Comparison of ENCODE assay signal across 26 mouse cellular contexts in the genomic region with DNA sequence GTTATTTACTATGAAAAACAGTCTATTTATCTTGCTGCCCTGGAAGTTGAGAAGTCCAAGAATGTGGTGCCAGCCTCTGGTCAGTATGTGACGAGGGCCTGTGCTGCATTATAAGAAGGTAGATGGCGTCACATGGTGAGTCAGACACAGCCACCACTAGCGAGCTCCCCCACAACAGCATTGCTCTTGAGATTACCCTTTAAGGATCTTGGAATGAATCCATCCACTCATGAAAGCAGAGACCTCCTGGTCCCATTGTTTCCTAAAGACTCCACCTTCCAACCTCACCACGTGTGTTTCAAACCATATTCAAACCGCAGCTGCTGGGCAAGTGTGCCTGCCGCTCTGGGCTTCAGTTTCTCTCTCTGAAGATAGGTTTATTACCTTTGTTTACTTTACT. TPM values are rescaled to one million over a fixed set of nuclear protein-coding genes. Genes with fewer than 3 reads are reported as not detected.
A peak's percentile ranks its signal among the peaks of the same experiment; 100 is the strongest.
DNase-seq lines count a peak whose midpoint lies in the region; ATAC-seq and TF ChIP-seq lines count a peak whose summit lies in the region.
"Had no signal": no experiment of that assay in that cellular context is flagged by ENCODE, and none has a peak within 500 bp of the region (broad histone marks: within the 10 kb centered on the region; RNA-seq: fewer than 3 reads in every experiment).

No protein-coding gene starts in this region.

- no peaks in the 10 kb centered on the region for H3K27me3 ChIP-seq in intestine, embryonic 15.5 days (replicated peaks)
- H3K27me3 ChIP-seq in intestine, postnatal 0 days (replicated peaks; ENCODE audit: control insufficient read depth, insufficient read depth, low read length), result no peaks in the 10 kb centered on the region
- H3K27me3 ChIP-seq in lung, postnatal 0 days (replicated peaks; ENCODE audit: insufficient read depth, low read length), result no peaks in the 10 kb centered on the region
- no peaks in the 10 kb centered on the region for H3K27me3 ChIP-seq in stomach, postnatal 0 days (ENCODE audit: control insufficient read depth, insufficient read depth, low read length)
- H3K27me3 ChIP-seq: heart, embryonic 12.5 days; limb, embryonic 13.5 days; midbrain, embryonic 13.5 days; neural tube, embryonic 12.5 days had no signal

- no peak overlapping the region for H3K4me3 ChIP-seq in intestine, embryonic 15.5 days (replicated peaks)
- H3K4me3 ChIP-seq in intestine, postnatal 0 days (ENCODE audit: low read depth, low read length), result no peak overlapping the region
- H3K4me3 ChIP-seq in lung, postnatal 0 days (ENCODE audit: low read depth, low read length), result no peak overlapping the region
- no peak overlapping the region for H3K4me3 ChIP-seq in stomach, postnatal 0 days (ENCODE audit: low read depth, low read length)
- H3K4me3 ChIP-seq: heart, embryonic 12.5 days; limb, embryonic 13.5 days; midbrain, embryonic 13.5 days; neural tube, embryonic 12.5 days had no signal

- ATAC-seq in intestine, embryonic 15.5 days, result peak; percentile 35; the same call in 1 of the 2 replicates
- no peak for ATAC-seq in intestine, postnatal 0 days
- peak; percentile 67 for ATAC-seq in lung, postnatal 0 days
- ATAC-seq in stomach, postnatal 0 days (ENCODE audit: low FRiP score, low TSS enrichment), result peak; percentile 71; the same call in 1 of the 2 replicates
- ATAC-seq: forebrain, postnatal 0 days; hindbrain, postnatal 0 days; midbrain, embryonic 13.5 days had no signal

- 55% methylated on average over 6 of the region's 6 CpGs for WGBS in intestine, embryonic 15.5 days
- WGBS in intestine, postnatal 0 days, result 30% methylated on average over 6 of the region's 6 CpGs
- WGBS in lung, postnatal 0 days, result 43% methylated on average over 6 of the region's 6 CpGs
- 36% methylated on average over 6 of the region's 6 CpGs for WGBS in stomach, postnatal 0 days

- H3K4me2 ChIP-seq in intestine, embryonic 15.5 days (replicated peaks), result no peak overlapping the region
- no peak overlapping the region for H3K4me2 ChIP-seq in intestine, postnatal 0 days (replicated peaks; ENCODE audit: low read depth)
- H3K4me2 ChIP-seq in lung, postnatal 0 days (replicated peaks; ENCODE audit: low read depth, low read length), result no peak overlapping the region
- H3K4me2 ChIP-seq in stomach, postnatal 0 days (replicated peaks; ENCODE audit: low read depth), result no peak overlapping the region
- H3K4me2 ChIP-seq: heart, embryonic 12.5 days; limb, embryonic 13.5 days; midbrain, embryonic 13.5 days; neural tube, embryonic 12.5 days had no signal

- TF ChIP-seq EP300 in lung, postnatal 0 days (IDR thresholded peaks at IDR 0.05), result no peak
- TF ChIP-seq EP300 in stomach, postnatal 0 days (optimal IDR thresholded peaks at IDR 0.05), result no peak

- H3K9ac ChIP-seq in intestine, embryonic 15.5 days, result no peak overlapping the region
- no peak overlapping the region for H3K9ac ChIP-seq in intestine, postnatal 0 days (ENCODE audit: low read depth, low read length)
- H3K9ac ChIP-seq in lung, postnatal 0 days (replicated peaks; ENCODE audit: low read depth), result no peak overlapping the region
- no peak overlapping the region for H3K9ac ChIP-seq in stomach, postnatal 0 days (ENCODE audit: low read length)
- H3K9ac ChIP-seq: forebrain, postnatal 0 days; heart, embryonic 12.5 days; limb, embryonic 13.5 days; liver, embryonic 14.5 days; midbrain, embryonic 13.5 days; neural tube, embryonic 12.5 days had no signal

- H3K9me3 ChIP-seq in intestine, embryonic 15.5 days, result no peaks in the 10 kb centered on the region
- no peaks in the 10 kb centered on the region for H3K9me3 ChIP-seq in intestine, postnatal 0 days (ENCODE audit: control insufficient read depth)
- H3K9me3 ChIP-seq in lung, postnatal 0 days (ENCODE audit: low read length), result no peaks in the 10 kb centered on the region
- no peaks in the 10 kb centered on the region for H3K9me3 ChIP-seq in stomach, postnatal 0 days (ENCODE audit: control insufficient read depth, low read length)
- H3K9me3 ChIP-seq: heart, embryonic 12.5 days; limb, embryonic 13.5 days; midbrain, embryonic 13.5 days; neural tube, embryonic 12.5 days had no signal

- peak; percentile 85 for DNase-seq in heart, adult 11 months
- no peak for DNase-seq in heart, adult 8-10 months (ENCODE audit: low spot score)
- peak; percentile 65 for DNase-seq in lung, postnatal 0 days (ENCODE audit: low spot score)
- DNase-seq in lung, postnatal 4 days, result no peak
- peak; percentile 41 for DNase-seq in stomach, postnatal 0 days (ENCODE audit: low spot score)
- no peak for DNase-seq in frontal cortex, postnatal 36 days (ENCODE audit: low spot score in 2 of 2)
- DNase-seq: adrenal gland, postnatal 36 days; cerebellum, adult 11 months; cerebellum, postnatal 10 days; forebrain, postnatal 0 days; gastrocnemius, postnatal 25 days; kidney, adult 18-20 months; kidney, postnatal 4 days; layer of hippocampus, adult 9-11 months; retina, postnatal 1 day; right cerebral cortex, postnatal 25 days; spleen, adult 18-20 months; thymus, postnatal 14 days had no signal

- no peak for TF ChIP-seq CTCF in intestine, postnatal 0 days (IDR thresholded peaks at IDR 0.05; ENCODE audit: low read depth)
- TF ChIP-seq CTCF in lung, postnatal 0 days (IDR thresholded peaks at IDR 0.05), result no peak
- TF ChIP-seq CTCF in stomach, postnatal 0 days (IDR thresholded peaks at IDR 0.05; ENCODE audit: low read depth), result no peak

- H3K27ac ChIP-seq in intestine, embryonic 15.5 days, result no peak overlapping the region
- no peak overlapping the region; the same call in 1 of the 2 replicates for H3K27ac ChIP-seq in intestine, postnatal 0 days (ENCODE audit: low read depth, low read length)
- H3K27ac ChIP-seq in lung, postnatal 0 days (ENCODE audit: low read length), result no peak overlapping the region
- H3K27ac ChIP-seq in stomach, postnatal 0 days (replicated peaks), result no peak overlapping the region
- H3K27ac ChIP-seq: hindbrain, postnatal 0 days; limb, embryonic 13.5 days; liver, embryonic 14.5 days; midbrain, embryonic 13.5 days; neural tube, embryonic 12.5 days had no signal

- H3K36me3 ChIP-seq in intestine, embryonic 15.5 days, result no peaks in the 10 kb centered on the region
- H3K36me3 ChIP-seq in intestine, postnatal 0 days (ENCODE audit: control insufficient read depth, insufficient read depth), result no peaks in the 10 kb centered on the region
- no peaks in the 10 kb centered on the region for H3K36me3 ChIP-seq in lung, postnatal 0 days (ENCODE audit: insufficient read depth, low read length)
- H3K36me3 ChIP-seq in stomach, postnatal 0 days (ENCODE audit: control insufficient read depth, insufficient read depth, low read length), result no peaks in the 10 kb centered on the region
- H3K36me3 ChIP-seq: heart, embryonic 12.5 days; limb, embryonic 13.5 days; midbrain, embryonic 13.5 days; neural tube, embryonic 12.5 days had no signal

- H3K4me1 ChIP-seq in intestine, embryonic 15.5 days (replicated peaks), result peaks cover 2% of the 10 kb centered on the region; the same call in 1 of the 2 replicates
- H3K4me1 ChIP-seq in intestine, postnatal 0 days (replicated peaks; ENCODE audit: control insufficient read depth, insufficient read depth, low read length), result peaks cover 5% of the 10 kb centered on the region
- H3K4me1 ChIP-seq in lung, postnatal 0 days (ENCODE audit: insufficient read depth, low read depth, low read length), result no peaks in the 10 kb centered on the region
- no peaks in the 10 kb centered on the region for H3K4me1 ChIP-seq in stomach, postnatal 0 days (replicated peaks; ENCODE audit: control insufficient read depth, insufficient read depth)
- H3K4me1 ChIP-seq: limb, embryonic 13.5 days had no signal

RNA-seq across cellular contexts. Expression of a gene that starts 28.2 kb away (rescaled TPM):
- total RNA-seq in heart, adult 8-10 months (2022), result 10 to 100 TPM; 18.0 to 23.9 (median 19.8) TPM
- polyA plus RNA-seq in intestine, embryonic 15.5 days (2015; fragmentation: Nextera tagmentation; extraction: Ambion mirVana), result 5.8 and 6.5 TPM in 2 replicates
- 7.8 and 8.5 TPM in 2 replicates for polyA plus RNA-seq in intestine, postnatal 0 days (2015; fragmentation: Nextera tagmentation; extraction: Ambion mirVana)
- polyA plus RNA-seq in lung, postnatal 0 days (2015; fragmentation: Nextera tagmentation; extraction: Ambion mirVana), result 4.6 and 5.7 TPM in 2 replicates
- 4.5 and 5.2 TPM in 2 replicates for polyA plus RNA-seq in stomach, postnatal 0 days (2015; fragmentation: Nextera tagmentation; extraction: Ambion mirVana)

Comparison
In these comparisons a context has a peak if more than half of its experiments do, and no peak if none do; other contexts are left out.
1. DNase-seq: peak in heart, adult 11 months (single experiment), lung, postnatal 0 days (single experiment) and stomach, postnatal 0 days (single experiment); none in heart, adult 8-10 months (single experiment), lung, postnatal 4 days (0 of 2) and frontal cortex, postnatal 36 days (0 of 2).